Mouse (Mus musculus) limb, embryonic 10.5 days (tissue): Measurements from ENCODE around the gene Mylpf. TPM values are rescaled to one million over a fixed set of nuclear protein-coding genes. Genes with fewer than 3 reads are reported as not detected.
"Not testable (repeated sequence)": the region's sequence is repeated elsewhere in the genome, so short reads cannot be mapped to it uniquely, and the experiment has no call there.

Experiments used
- DNase-seq: peaks from one replicate; pipeline ENCODE4 v3.0.0-alpha.2; 2017; ENCODE audit warnings: low spot score
- H3K27ac ChIP-seq: fragments of 300-500 bp; sonication (generic); 2 replicates; pipeline ENCODE4 v1.5.1; 2016; ENCODE audit warnings: mild to moderate bottlenecking
- H3K27me3 ChIP-seq: fragments of 300-500 bp; sonication (generic); 2 replicates; pipeline ENCODE4 v1.6.1; 2016; ENCODE audit warnings: low read depth, mild to moderate bottlenecking; ENCODE audit not compliant: poor library complexity, severe bottlenecking
- H3K36me3 ChIP-seq: fragments of 300-500 bp; sonication (generic); 2 replicates; pipeline ENCODE4 v1.6.1; 2016; ENCODE audit warnings: mild to moderate bottlenecking, moderate library complexity
- H3K4me1 ChIP-seq: fragments of 300-500 bp; sonication (generic); 2 replicates; pipeline ENCODE4 v1.6.1; 2016
- H3K4me3 ChIP-seq: fragments of 300-500 bp; sonication (generic); 2 replicates; pipeline ENCODE4 v1.5.1; 2016; ENCODE audit warnings: mild to moderate bottlenecking, moderate library complexity
- H3K9me3 ChIP-seq: fragments of 300-500 bp; sonication (generic); replicated peaks from 2 replicates; pipeline ENCODE4 v1.6.1; 2016; ENCODE audit warnings: mild to moderate bottlenecking
- WGBS: fragments of 180-500 bp; shearing (Covaris S2); methylation state at CpG from one replicate; pipeline ENCODE4 v1.1.7; 2016; 5-methylcytosine and 5-hydroxymethylcytosine counted together
- polyA plus RNA-seq: library from polyadenylated mRNA; unstranded; fragments of >200 nt; fragmentation: Nextera tagmentation; extraction: Ambion mirVana; gene quantifications from 2 replicates; pipeline ENCODE4 v1.2.1, GENCODE M21; 2016

Gene Mylpf
- polyA plus RNA-seq, 1 experiment from 2014 or later: 13.1 TPM

DNA sequence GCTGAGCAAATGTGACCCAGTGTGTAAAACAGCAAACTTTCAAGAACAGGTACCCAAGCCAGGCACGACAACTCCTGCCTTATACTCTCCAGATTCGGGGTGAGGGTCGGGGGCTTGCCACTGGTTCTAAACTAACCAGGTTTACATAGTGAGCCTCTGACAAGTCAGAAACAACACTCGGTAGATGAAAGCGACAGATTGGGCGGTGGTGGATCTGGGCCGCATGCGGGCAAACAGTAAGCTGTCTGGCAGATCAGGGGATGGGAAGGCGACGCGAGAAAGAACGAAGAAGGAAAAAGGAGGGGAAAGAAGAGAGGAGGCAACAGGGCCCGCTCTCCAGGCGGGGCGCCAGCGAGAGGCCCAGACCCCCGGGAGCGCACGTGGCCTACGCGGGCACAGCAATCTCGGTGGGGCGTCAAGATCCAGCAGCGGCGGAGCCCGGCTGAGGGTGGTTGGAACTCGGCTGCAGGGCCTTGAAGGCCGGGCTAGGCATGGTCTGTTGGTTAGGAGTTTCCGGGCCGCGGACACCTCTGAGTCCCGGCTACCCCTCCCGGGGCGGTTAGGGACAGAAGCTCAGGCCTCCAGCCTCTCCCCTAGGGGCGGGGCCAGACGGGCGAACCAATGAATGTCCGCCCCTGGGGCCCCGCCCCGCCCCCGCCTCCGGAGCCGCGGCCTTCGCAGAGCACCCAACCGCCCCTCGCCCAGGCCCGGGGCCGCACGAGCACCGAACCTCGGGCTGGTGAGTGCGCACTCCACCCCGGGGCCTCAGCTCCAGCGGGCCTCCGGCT is 35.4 kb downstream of the Mylpf start, which contains the start of gene Zfp771:
Zfp771 (plus strand) TSS at position 405 of the 788 bp plus-strand sequence.
- DNase-seq: peak; percentile 96
- 1% methylated on average over 56 of the region's 56 CpGs for WGBS
- Histone ChIP-seq H3K27me3 (no peaks in the 10 kb centered on the region), H3K4me3 (peak within 1 kb of the TSS; percentile 85), H3K9me3 (no peaks in the 10 kb centered on the region), H3K36me3 (peaks cover 42% of the 10 kb centered on the region), H3K27ac (peak within 1 kb of the TSS; percentile 95), H3K4me1 (peaks cover 30% of the 10 kb centered on the region)

DNA sequence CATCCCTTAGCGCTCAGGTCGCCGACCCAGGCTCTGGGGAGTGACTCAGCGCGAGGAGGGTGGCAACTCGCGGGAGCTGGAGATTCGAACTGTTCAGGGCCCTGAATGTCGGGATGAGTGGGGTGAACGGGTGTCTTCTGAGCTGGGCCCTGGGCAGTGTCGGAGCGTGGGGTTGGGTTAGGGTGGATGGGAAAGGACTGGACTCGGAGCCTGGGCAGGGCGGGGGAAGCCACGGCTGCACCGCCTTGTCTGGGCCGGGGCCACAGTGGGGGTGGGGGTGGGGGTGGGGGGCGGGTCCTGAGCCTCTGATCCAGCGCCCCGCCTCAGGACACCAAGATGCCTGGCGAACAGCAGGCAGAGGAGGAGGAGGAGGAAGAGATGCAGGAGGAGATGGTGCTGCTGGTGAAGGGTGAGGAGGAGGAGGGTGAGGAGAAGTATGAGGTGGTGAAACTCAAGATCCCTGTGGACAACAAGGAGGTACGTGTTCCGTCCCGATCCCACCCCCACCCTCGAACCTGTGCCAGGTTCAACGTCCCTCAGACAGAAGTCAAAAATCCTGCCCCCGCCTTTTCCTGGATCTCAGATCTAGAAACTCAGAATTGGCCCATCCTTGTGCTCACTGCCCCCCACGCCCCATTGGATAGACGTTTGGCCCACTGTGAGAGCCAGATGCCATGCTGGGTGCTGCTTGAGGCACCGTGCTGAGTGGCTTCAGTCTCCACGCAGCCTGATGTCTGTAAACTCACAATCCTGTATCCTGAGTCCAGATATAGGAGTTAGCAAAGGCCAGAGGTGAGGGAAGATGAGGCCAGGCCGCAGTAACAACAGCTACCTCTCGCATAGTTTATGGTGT is 36.2 kb downstream of the Mylpf start:
- Histone ChIP-seq H3K27ac (peak overlapping the region; percentile 95), H3K4me3 (peak overlapping the region; percentile 85), H3K9me3 (no peaks in the 10 kb centered on the region), H3K27me3 (no peaks in the 10 kb centered on the region), H3K36me3 (peaks cover 42% of the 10 kb centered on the region), H3K4me1 (peaks cover 30% of the 10 kb centered on the region)
- 11% methylated on average over 32 of the region's 33 CpGs for WGBS
- DNase-seq: no peak

DNA sequence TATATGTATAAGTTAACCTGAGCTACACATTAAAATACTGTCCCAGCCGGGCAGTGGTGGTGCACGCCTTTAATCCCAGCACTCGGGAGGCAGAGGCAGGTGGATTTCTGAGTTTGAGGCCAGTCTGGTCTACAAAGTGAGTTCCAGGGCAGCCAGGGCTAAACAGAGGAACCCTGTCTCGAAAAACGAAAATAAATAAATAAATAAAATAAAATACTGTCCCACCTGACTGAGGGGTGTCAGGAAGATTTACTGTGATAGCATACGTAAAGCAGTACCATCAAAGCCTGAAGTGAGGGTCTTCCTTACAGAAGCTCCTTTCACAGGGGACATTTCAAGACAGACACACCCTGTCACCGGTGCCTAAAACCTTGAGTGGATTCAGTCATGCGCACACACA is 41.8 kb downstream of the Mylpf start:
- WGBS: 90% methylated on average over 8 of the region's 8 CpGs
- not testable (repeated sequence) for H3K9me3 ChIP-seq, H3K4me3 ChIP-seq, H3K27ac ChIP-seq, H3K27me3 ChIP-seq, DNase-seq
- peaks cover 30% of the 10 kb centered on the region for H3K4me1 ChIP-seq
- H3K36me3 ChIP-seq: peaks cover 70% of the 10 kb centered on the region

DNA sequence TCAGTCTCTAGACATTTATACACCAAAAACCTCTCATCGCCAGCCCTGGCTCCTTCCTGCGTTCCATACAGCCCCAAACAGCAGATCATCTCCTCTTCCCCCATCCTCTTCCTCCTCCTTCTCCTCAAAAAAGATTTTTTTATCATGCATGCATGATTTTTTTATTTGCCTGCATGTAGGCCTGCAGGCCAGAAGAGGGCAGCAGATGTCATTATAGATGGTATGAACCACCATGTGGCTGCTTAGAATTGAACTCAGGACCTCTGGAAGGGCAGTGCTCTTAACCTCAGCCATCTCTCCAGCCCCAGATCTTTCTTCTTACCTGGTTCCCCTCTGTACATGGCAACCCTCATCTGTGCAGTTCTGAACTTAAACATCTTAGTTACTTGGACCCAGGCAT is 43.7 kb downstream of the Mylpf start:
- H3K27me3 ChIP-seq: no peaks in the 10 kb centered on the region
- 92% methylated on average over 2 of the region's 2 CpGs for WGBS
- no peak overlapping the region for H3K27ac ChIP-seq
- peaks cover 18% of the 10 kb centered on the region for H3K4me1 ChIP-seq
- DNase-seq: no peak
- peaks cover 71% of the 10 kb centered on the region for H3K36me3 ChIP-seq
- no peaks in the 10 kb centered on the region for H3K9me3 ChIP-seq
- H3K4me3 ChIP-seq: no peak overlapping the region

DNA sequence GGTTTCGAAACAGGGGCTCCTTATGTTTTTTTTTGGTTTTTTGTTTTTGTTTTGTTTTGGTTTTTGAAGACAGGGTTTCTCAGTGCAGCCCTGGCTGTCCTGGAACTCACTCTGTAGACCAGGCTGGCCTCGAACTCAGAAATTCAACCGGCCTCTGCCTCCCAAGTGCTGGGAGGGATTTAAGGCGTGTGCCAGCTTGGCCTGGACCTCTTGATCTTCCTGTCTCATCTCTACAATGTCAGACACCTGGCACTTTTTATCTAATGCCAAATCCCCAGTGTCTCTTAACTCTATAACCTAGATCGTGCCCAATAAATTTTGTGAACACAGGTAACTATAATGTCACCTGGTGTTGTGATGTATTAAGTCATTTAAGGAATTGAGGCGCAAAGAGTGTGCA is 44.7 kb downstream of the Mylpf start:
- 85% methylated on average over 6 of the region's 6 CpGs for WGBS
- Histone ChIP-seq H3K9me3 (no peaks in the 10 kb centered on the region), H3K36me3 (peaks cover 72% of the 10 kb centered on the region), H3K27me3 (no peaks in the 10 kb centered on the region), H3K4me1 (peaks cover 18% of the 10 kb centered on the region), H3K27ac (peak overlapping the region; percentile 91; the same call in 1 of the 2 replicates), H3K4me3 (peak overlapping the region; percentile 64)
- no peak for DNase-seq

- DNase-seq: peak; percentile 95
- peak overlapping the region; percentile 64 for H3K4me3 ChIP-seq
- peak overlapping the region; percentile 91 for H3K27ac ChIP-seq
- H3K27me3 ChIP-seq: no peaks in the 10 kb centered on the region
- no peaks in the 10 kb centered on the region for H3K9me3 ChIP-seq
- H3K36me3 ChIP-seq: peaks cover 74% of the 10 kb centered on the region
- WGBS: 1% methylated on average over 136 of the region's 136 CpGs
- H3K4me1 ChIP-seq: peaks cover 22% of the 10 kb centered on the region
Observed at GRCm38 (mm10) chr7:127253821-127254769, 45.4 kb downstream of the Mylpf start.

- WGBS: 23% methylated on average over 4 of the region's 4 CpGs
- Histone ChIP-seq H3K4me1 (peaks cover 31% of the 10 kb centered on the region), H3K9me3 (no peaks in the 10 kb centered on the region), H3K27ac (peak overlapping the region; percentile 91), H3K4me3 (peak overlapping the region; percentile 64), H3K36me3 (peaks cover 68% of the 10 kb centered on the region), H3K27me3 (no peaks in the 10 kb centered on the region)
- no peak for DNase-seq
Observed at GRCm38 (mm10) chr7:127255008-127255407, 46.3 kb downstream of the Mylpf start.

- WGBS: 86% methylated on average over 2 of the region's 2 CpGs
- H3K27me3 ChIP-seq: no peaks in the 10 kb centered on the region
- H3K27ac ChIP-seq: no peak overlapping the region
- H3K4me3 ChIP-seq: no peak overlapping the region
- H3K4me1 ChIP-seq: peaks cover 34% of the 10 kb centered on the region
- DNase-seq: no peak
- no peaks in the 10 kb centered on the region for H3K9me3 ChIP-seq
- peaks cover 60% of the 10 kb centered on the region for H3K36me3 ChIP-seq
Observed at GRCm38 (mm10) chr7:127255965-127256364, 47.3 kb downstream of the Mylpf start.

DNA sequence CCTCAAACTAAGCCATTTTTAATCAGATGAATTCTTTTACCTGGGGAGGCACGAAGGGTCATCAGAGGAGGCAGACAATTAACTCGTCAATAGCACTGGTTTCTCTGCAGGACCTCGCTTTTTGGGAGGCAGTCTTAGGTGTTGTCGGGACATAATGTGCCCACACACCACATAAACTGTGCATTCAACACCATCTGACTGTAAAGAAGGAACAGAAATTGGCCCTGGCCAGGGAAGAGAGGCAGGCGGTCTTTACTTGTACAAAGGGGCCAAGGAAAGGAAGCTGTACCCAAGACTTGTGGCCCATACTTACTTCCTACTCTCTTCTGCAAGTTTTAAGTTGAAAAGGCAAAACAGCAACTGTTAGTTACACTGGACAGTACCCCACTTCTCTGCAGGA is 47.8 kb downstream of the Mylpf start:
- Histone ChIP-seq H3K4me3 (no peak overlapping the region), H3K27me3 (no peaks in the 10 kb centered on the region), H3K36me3 (peaks cover 56% of the 10 kb centered on the region), H3K27ac (no peak overlapping the region), H3K4me1 (peaks cover 38% of the 10 kb centered on the region), H3K9me3 (no peaks in the 10 kb centered on the region)
- no peak for DNase-seq
- 88% methylated on average over 5 of the region's 5 CpGs for WGBS

DNA sequence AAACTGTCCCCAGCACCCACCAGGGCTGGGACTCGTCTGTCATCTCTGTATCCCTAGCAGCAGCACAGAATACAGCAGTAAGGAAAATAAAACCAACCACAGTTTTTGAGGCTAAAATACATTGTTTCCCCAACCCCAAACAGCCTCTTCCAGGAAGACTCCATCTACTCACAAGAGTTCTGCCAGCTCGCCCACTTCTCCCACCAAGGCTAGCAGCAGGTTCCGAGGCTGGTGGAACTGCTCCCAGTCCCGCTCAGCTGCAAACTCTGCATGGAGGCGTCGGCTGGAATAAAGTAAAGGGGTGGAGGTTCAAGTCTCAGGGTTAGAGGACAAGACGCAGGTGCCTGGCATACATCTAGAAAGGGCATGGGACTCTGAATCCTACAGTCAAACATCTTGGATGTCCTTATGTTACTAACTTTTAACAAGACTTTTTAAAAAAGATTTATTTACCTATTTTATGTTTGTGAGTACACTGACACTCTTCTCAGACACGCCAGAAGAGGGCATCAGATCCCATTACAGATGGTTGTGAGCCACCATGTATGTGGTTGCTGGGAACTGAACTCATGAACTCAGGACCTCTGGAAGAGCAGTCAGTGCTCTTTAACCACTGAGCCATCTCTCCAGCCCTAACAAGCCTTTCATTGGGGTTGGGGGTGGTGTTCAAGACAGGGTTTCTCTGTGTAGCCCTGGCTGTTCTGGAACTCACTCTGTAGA is 50.7 kb downstream of the Mylpf start:
- Histone ChIP-seq H3K36me3 (peaks cover 41% of the 10 kb centered on the region), H3K4me3 (peak overlapping the region; percentile 69), H3K27me3 (no peaks in the 10 kb centered on the region), H3K9me3 (no peaks in the 10 kb centered on the region), H3K27ac (no peak overlapping the region), H3K4me1 (peaks cover 31% of the 10 kb centered on the region)
- no peak for DNase-seq
- WGBS: 80% methylated on average over 8 of the region's 8 CpGs

DNA sequence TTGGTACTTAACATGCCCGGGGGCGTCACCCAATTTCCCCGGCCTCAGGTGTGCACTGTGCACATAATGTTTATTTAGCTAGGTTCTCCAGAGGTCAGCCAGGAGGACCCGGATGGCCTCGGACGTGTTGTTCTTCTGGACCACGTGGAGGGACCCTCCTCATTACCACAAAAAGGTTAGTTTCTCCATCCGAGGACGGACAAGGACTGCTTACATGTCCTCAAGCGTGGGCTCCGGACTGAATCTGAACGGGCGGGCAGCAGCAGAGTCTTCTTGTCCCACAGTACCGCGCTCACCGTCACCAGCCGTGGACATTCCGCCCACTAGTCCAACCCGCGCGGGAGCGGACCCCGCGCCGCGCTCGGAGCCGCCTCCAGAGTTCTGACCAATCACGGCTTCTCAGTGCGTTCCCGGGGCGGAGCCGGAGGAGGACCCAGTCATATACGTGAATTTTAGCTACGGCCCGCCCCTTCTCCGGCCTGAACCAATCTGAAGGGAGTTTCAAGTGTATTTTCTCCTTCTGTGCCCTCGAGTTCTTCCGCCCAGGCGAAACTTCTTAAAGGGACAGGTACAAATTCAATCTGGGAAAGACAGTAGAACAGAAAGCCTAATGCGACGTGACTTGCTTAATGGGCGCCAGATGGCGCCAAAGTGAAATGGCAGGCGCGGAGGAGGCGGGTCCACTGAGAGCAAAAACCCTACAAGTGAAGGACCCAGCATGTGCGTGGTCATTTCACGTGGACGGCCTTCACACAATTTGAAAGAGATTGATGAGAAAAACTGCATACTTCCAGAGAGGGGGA is 51.8 kb downstream of the Mylpf start, which contains the start of gene Dctpp1:
Dctpp1 (minus strand) TSS at position 401 of the 803 bp plus-strand sequence.
- Histone ChIP-seq H3K4me3 (peak within 1 kb of the TSS; percentile 69), H3K27ac (peak within 1 kb of the TSS; percentile 87), H3K27me3 (no peaks in the 10 kb centered on the region), H3K36me3 (peaks cover 39% of the 10 kb centered on the region), H3K9me3 (no peaks in the 10 kb centered on the region), H3K4me1 (peaks cover 21% of the 10 kb centered on the region)
- peak; percentile 95 for DNase-seq
- WGBS: under 1% methylated on average over 50 of the region's 50 CpGs
